Mouse (Mus musculus) thymus, adult 2 months (tissue): ENCODE results near the gene Snd1.

Source experiments
- CTCF ChIP-seq: fragments of 200-500 bp; IDR thresholded peaks from 2 replicates; pipeline ENCODE4 v1.5.1; 2012; ENCODE audit warnings: mild to moderate bottlenecking, control low read depth, low read length, moderate library complexity, borderline replicate concordance; ENCODE audit not compliant: control insufficient read depth, poor library complexity, insufficient read depth; ENCODE audit errors: extremely low read depth
- POLR2A ChIP-seq: fragments of 200-500 bp; IDR thresholded peaks from 2 replicates; pipeline ENCODE4 v1.6.1; 2012; ENCODE audit warnings: mild to moderate bottlenecking, low read length, control low read depth, moderate library complexity; ENCODE audit not compliant: control insufficient read depth, poor library complexity, insufficient read depth; ENCODE audit errors: extremely low read depth

- TF ChIP-seq POLR2A = no peak
- no peak for TF ChIP-seq CTCF
Observed at GRCm38 (mm10) chr6:28486471-28486870, 11.5 kb downstream of the Snd1 start.
